ENCODE assay signal across 8 mouse cellular contexts in the genomic region with DNA sequence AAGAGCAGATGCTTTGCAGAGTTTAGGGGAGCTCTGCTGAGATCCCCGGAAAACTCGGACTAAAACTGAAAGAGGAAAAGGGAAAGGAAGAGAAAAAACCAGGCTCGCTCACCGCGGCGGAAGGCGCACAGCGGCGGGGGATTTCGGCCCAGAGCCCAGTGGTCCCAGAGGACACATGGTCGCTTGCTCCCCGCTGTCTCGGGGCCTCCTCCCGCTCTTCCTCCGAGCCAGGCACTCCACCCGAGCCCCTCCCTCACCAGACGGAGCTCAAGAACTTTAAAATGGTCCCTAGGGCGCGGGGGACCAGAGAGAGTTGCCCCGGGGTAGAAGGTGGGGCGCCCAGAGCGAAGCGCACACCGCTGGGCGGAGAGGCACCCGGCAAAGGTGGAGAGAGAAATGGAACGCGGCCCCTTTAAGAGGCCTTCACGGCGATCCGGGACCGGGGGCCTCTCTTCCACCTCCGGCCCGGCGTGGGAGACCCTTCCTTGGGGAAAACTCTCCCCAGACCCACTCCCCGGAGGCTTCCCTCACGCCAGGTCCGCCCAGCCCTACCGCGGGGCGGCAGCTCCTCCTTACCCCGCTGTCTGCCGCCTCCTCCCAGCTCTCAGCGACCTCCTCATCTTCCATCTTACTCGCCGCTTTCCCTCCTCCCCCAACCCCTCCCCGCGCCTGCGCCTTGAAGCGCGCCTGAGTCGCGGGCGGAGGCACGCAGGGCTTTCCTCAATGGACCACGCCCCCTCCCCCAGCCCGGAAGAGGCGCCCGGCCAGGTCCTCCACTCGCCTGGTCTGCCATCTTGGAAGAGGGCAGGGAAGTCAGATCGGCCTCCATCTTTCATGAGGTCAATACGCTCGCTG. TPM values are rescaled to one million over a fixed set of nuclear protein-coding genes. Genes with fewer than 3 reads are reported as not detected.
DNase-seq lines count a peak whose midpoint lies in the region; ATAC-seq lines count a peak whose summit lies in the region.

A gene (minus strand): TSS at position 660 of the 855 bp plus-strand sequence.

- H3K4me2 ChIP-seq in heart, embryonic 13.5 days, result peak within 1 kb of the TSS; percentile 97
- peak within 1 kb of the TSS; percentile 96 for H3K4me2 ChIP-seq in liver, embryonic 12.5 days
- peak within 1 kb of the TSS; percentile 82 for H3K4me2 ChIP-seq in stomach, embryonic 15.5 days

- H3K36me3 ChIP-seq in heart, embryonic 13.5 days, result 0 out of 2 replicates have a peak, but pooled peaks cover 4% of the 10 kb centered on the region
- H3K36me3 ChIP-seq in liver, embryonic 12.5 days, result peaks cover 21% of the 10 kb centered on the region; the same call in 1 of the 2 replicates
- H3K36me3 ChIP-seq in stomach, embryonic 15.5 days, result no peaks in the 10 kb centered on the region

- peak within 1 kb of the TSS; percentile 96 for H3K27ac ChIP-seq in heart, embryonic 13.5 days (replicated peaks)
- H3K27ac ChIP-seq in liver, embryonic 12.5 days, result peak within 1 kb of the TSS; percentile 87
- H3K27ac ChIP-seq in stomach, embryonic 15.5 days, result peak within 1 kb of the TSS; percentile 97

- WGBS in heart, embryonic 13.5 days, result under 1% methylated on average over 55 of the region's 63 CpGs
- under 1% methylated on average over 63 of the region's 63 CpGs for WGBS in liver, embryonic 12.5 days (ENCODE audit: insufficient replicate concordance)
- under 1% methylated on average over 58 of the region's 63 CpGs for WGBS in stomach, embryonic 15.5 days

- DNase-seq in CD4-positive helper T cell, adult 2 months (ENCODE audit: low read depth, low spot score), result peak; percentile 100
- DNase-seq in brain, embryonic 18.5 days (ENCODE audit: low read depth, low spot score), result peak; percentile 97
- peak; percentile 100 for DNase-seq in kidney, postnatal 10 days
- peak; percentile 97 to 99 for DNase-seq in natural killer cell, adult 2 months (ENCODE audit: low spot score in 2 of 2)

- peak within 1 kb of the TSS; percentile 88 for H3K9ac ChIP-seq in heart, embryonic 13.5 days
- H3K9ac ChIP-seq in liver, embryonic 12.5 days, result peak within 1 kb of the TSS; percentile 91
- H3K9ac ChIP-seq in stomach, embryonic 15.5 days, result peak within 1 kb of the TSS; percentile 95

- peak within 1 kb of the TSS; percentile 75 for H3K4me3 ChIP-seq in heart, embryonic 13.5 days
- peak within 1 kb of the TSS; percentile 85 for H3K4me3 ChIP-seq in liver, embryonic 12.5 days
- H3K4me3 ChIP-seq in stomach, embryonic 15.5 days (replicated peaks), result peak within 1 kb of the TSS; percentile 77

- peak; percentile 95 for ATAC-seq in erythroid progenitor cell, adult 5-6 weeks (replicated peaks; ENCODE audit: low FRiP score, poor library complexity, severe bottlenecking)
- ATAC-seq in heart, embryonic 13.5 days (ENCODE audit: extremely low read depth, insufficient number of reproducible peaks, low FRiP score, low TSS enrichment), result peak; percentile 92
- peak; percentile 95 for ATAC-seq in liver, embryonic 12.5 days
- ATAC-seq in stomach, embryonic 15.5 days (ENCODE audit: insufficient read depth, low FRiP score, low read depth), result peak; percentile 93

- no peaks in the 10 kb centered on the region; the same call in 1 of the 2 replicates for H3K27me3 ChIP-seq in heart, embryonic 13.5 days (replicated peaks)
- no peaks in the 10 kb centered on the region for H3K27me3 ChIP-seq in liver, embryonic 12.5 days (replicated peaks)
- no peaks in the 10 kb centered on the region for H3K27me3 ChIP-seq in stomach, embryonic 15.5 days (replicated peaks)

- H3K4me1 ChIP-seq in heart, embryonic 13.5 days, result peaks cover 51% of the 10 kb centered on the region
- H3K4me1 ChIP-seq in liver, embryonic 12.5 days, result peaks cover 48% of the 10 kb centered on the region
- H3K4me1 ChIP-seq in stomach, embryonic 15.5 days, result peaks cover 29% of the 10 kb centered on the region

- no peaks in the 10 kb centered on the region for H3K9me3 ChIP-seq in heart, embryonic 13.5 days
- H3K9me3 ChIP-seq in liver, embryonic 12.5 days (replicated peaks), result no peaks in the 10 kb centered on the region
- H3K9me3 ChIP-seq in stomach, embryonic 15.5 days, result no peaks in the 10 kb centered on the region

RNA-seq across cellular contexts. Expression of the gene that starts here (rescaled TPM):
- 13.7 and 19.3 TPM in 2 replicates for total RNA-seq in erythroid progenitor cell, adult 5-6 weeks (2015; ENCODE audit: low replicate concordance)
- total RNA-seq in erythroid progenitor cell, adult 5-6 weeks (2017; ENCODE audit: low replicate concordance), result 14.8 and 20.2 TPM in 2 replicates
- polyA plus RNA-seq in heart, embryonic 13.5 days (2015; fragmentation: Nextera tagmentation; extraction: Ambion mirVana), result 31.3 and 33.8 TPM in 2 replicates
- polyA plus RNA-seq in liver, embryonic 12.5 days (2016; fragmentation: Nextera tagmentation; extraction: Ambion mirVana), result 21.3 and 22.1 TPM in 2 replicates
- 34.5 and 44.3 TPM in 2 replicates for polyA plus RNA-seq in stomach, embryonic 15.5 days (2015; fragmentation: Nextera tagmentation; extraction: Ambion mirVana)

Comparison
In these comparisons a context has a peak if more than half of its experiments do, and no peak if none do; other contexts are left out.
1. Peak in every context shown above with its lines: DNase-seq, ATAC-seq, H3K4me3 ChIP-seq and H3K27ac ChIP-seq.